Mouse (Mus musculus) lung, adult 2 months (tissue): Measurements from ENCODE around the gene Ptgs1. TPM values are rescaled to one million over a fixed set of nuclear protein-coding genes. Genes with fewer than 3 reads are reported as not detected.
A peak's percentile ranks its signal among the peaks of the same experiment; 100 is the strongest.

ENCODE experiments used
- DNase-seq: peaks from one replicate; pipeline ENCODE4 v3.0.0; 2022
- H3K4me1 ChIP-seq: fragments of 200-500 bp; 2 replicates; pipeline ENCODE4 v1.6.1; 2011; ENCODE audit warnings: low read length; ENCODE audit not compliant: control insufficient read depth, insufficient read depth
- H3K4me3 ChIP-seq: fragments of 200-500 bp; replicated peaks from 2 replicates; pipeline ENCODE3; 2011; ENCODE audit warnings: low read depth, mild to moderate bottlenecking, control low read depth, low read length; ENCODE audit errors: extremely low read depth
- CTCF ChIP-seq: fragments of 200-500 bp; IDR thresholded peaks from 2 replicates; pipeline ENCODE4 v1.5.1; 2011; ENCODE audit warnings: mild to moderate bottlenecking, low read length, control low read depth; ENCODE audit not compliant: insufficient read depth
- POLR2A ChIP-seq: fragments of 200-500 bp; IDR thresholded peaks from 2 replicates; pipeline ENCODE4 v1.6.1; 2011; ENCODE audit warnings: low read depth, mild to moderate bottlenecking, control low read depth, low read length, borderline replicate concordance; ENCODE audit errors: extremely low read depth
- WGBS: fragments of 180-500 bp; shearing (Covaris S2); methylation state at CpG from one replicate; pipeline ENCODE4 v1.1.7; 2018; 5-methylcytosine and 5-hydroxymethylcytosine counted together
- polyA plus RNA-seq: library from polyadenylated mRNA; depleted of rRNA; stranded (reverse); fragments of >200 nt; gene quantifications from 2 replicates; pipeline ENCODE4 v1.2.3, GENCODE M21; 2012

Ptgs1 gene
- polyA plus RNA-seq, 1 experiment = 58.4 TPM

GRCm38 (mm10) chr2:36224599-36224998 is 5.6 kb upstream of the Ptgs1 start:
- no peak for DNase-seq
- H3K4me1 ChIP-seq = no peaks in the 10 kb centered on the region
- TF ChIP-seq CTCF (no peak), POLR2A (no peak)
- no peak overlapping the region for H3K4me3 ChIP-seq
- WGBS = 18% methylated on average over 2 of the region's 2 CpGs

GRCm38 (mm10) chr2:36230967-36231366 is 741 bp downstream of the Ptgs1 start:
- no peak for TF ChIP-seq POLR2A
- TF ChIP-seq CTCF = no peak
- WGBS = 8% methylated on average over 10 of the region's 10 CpGs

GRCm38 (mm10) chr2:36234526-36235368 is 4.5 kb downstream of the Ptgs1 start:
- DNase-seq = peak; percentile 25
- Histone ChIP-seq H3K4me3 (no peak overlapping the region), H3K4me1 (peaks cover 22% of the 10 kb centered on the region)
- no peak for TF ChIP-seq POLR2A
- no peak for TF ChIP-seq CTCF
- WGBS = 26% methylated on average over 7 of the region's 7 CpGs

More at GRCm38 (mm10) chr2:36230967-36231366, 741 bp downstream of the Ptgs1 start:
- Histone ChIP-seq H3K4me1 (peaks cover 21% of the 10 kb centered on the region), H3K4me3 (peak overlapping the region; percentile 64)
- DNase-seq = peak; percentile 17

- peak; percentile 36 for DNase-seq
Measured at GRCm38 (mm10) chr2:36235917-36236316, 5.7 kb downstream of the Ptgs1 start.

GRCm38 (mm10) chr2:36236889-36237288 is 6.7 kb downstream of the Ptgs1 start:
- 65% methylated on average over 5 of the region's 5 CpGs for WGBS
- H3K4me3 ChIP-seq = no peak overlapping the region
- H3K4me1 ChIP-seq = peaks cover 18% of the 10 kb centered on the region
- TF ChIP-seq CTCF (no peak), POLR2A (no peak)
- no peak for DNase-seq

More at GRCm38 (mm10) chr2:36235917-36236316, 5.7 kb downstream of the Ptgs1 start:
- TF ChIP-seq POLR2A = no peak
- no peak for TF ChIP-seq CTCF
- 16% methylated on average over 4 of the region's 4 CpGs for WGBS
- Histone ChIP-seq H3K4me3 (no peak overlapping the region), H3K4me1 (peaks cover 18% of the 10 kb centered on the region)

- DNase-seq = no peak
- TF ChIP-seq CTCF (no peak), POLR2A (no peak)
- Histone ChIP-seq H3K4me1 (peaks cover 18% of the 10 kb centered on the region), H3K4me3 (no peak overlapping the region)
- 69% methylated on average over 6 of the region's 6 CpGs for whole genome bisulfite sequencing
Measured at GRCm38 (mm10) chr2:36237557-36237956, 7.3 kb downstream of the Ptgs1 start.

DNA sequence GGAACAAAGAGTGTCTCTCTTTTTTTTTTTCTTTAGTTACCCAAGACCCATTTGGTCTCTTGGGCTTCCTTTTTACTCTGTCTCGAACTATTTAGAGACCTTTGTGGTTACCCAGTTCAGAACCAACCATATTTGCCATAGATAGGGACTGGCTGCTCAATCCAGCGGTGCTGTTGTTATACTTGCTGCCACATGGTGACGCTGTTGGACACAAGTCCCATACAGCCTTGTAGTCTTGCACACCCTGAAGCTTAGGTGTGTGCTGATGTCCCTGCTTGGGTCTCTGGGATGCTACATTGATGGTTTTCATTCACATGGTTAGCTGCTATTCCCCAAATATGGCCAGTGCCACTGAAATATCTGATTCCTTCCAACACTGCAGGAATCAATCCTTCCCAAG is 8.2 kb downstream of the Ptgs1 start:
- Histone ChIP-seq H3K4me1 (peaks cover 18% of the 10 kb centered on the region), H3K4me3 (no peak overlapping the region)
- TF ChIP-seq POLR2A = no peak
- 0 out of 2 replicates have a peak, but pooled peaks have one; percentile 21 for TF ChIP-seq CTCF
- WGBS = 82% methylated on average over 3 of the region's 3 CpGs
- DNase-seq = no peak

DNA sequence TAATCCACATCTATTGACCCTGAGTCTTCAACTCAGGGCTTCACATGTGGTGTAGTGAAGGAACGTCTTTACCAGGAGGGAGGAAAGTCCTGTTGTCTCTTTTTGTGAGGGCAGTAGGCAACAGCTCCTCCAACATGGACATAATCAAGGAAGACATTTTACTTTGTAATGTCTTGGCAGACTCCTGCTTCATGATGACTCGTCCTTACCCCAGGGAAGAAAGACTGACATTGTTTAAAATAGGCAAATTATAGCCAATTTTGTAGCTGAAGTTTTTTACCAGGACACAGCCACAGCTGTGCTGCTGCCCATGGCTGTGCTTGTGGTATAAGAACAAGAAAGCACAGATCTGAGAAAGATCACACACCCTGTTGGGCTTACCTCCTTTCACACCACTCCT is 8.7 kb downstream of the Ptgs1 start:
- DNase-seq = no peak
- TF ChIP-seq CTCF (no peak), POLR2A (no peak)
- Histone ChIP-seq H3K4me1 (peaks cover 18% of the 10 kb centered on the region), H3K4me3 (no peak overlapping the region)
- 83% methylated on average over 2 of the region's 2 CpGs for WGBS

DNA sequence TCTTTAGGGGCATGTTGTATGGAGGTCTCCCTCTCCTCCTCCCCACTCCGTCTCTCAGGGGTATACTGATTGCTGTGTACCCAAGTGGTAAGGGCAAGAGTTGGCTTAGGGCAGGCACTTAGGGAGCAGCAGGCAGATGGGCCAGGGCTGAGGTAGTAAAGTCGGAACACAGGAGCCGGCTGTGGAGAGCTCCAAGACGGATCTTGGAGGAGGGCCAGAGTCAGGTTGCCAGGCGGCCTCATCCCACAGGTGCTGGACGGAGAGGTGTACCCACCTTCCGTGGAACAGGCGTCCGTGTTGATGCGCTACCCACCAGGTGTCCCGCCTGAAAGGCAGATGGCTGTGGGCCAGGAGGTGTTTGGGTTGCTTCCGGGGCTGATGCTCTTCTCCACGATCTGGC is 12.3 kb downstream of the Ptgs1 start:
- TF ChIP-seq CTCF = no peak
- no peak for TF ChIP-seq POLR2A
- Histone ChIP-seq H3K4me3 (no peak overlapping the region), H3K4me1 (no peaks in the 10 kb centered on the region)
- no peak for DNase-seq
- 86% methylated on average over 13 of the region's 13 CpGs for WGBS

GRCm38 (mm10) chr2:36243296-36243891 is 13.2 kb downstream of the Ptgs1 start:
- TF ChIP-seq POLR2A = no peak
- no peak for TF ChIP-seq CTCF
- 66% methylated on average over 9 of the region's 9 CpGs for WGBS
- Histone ChIP-seq H3K4me3 (no peak overlapping the region), H3K4me1 (no peaks in the 10 kb centered on the region)
- no peak for DNase-seq
